Mouse (Mus musculus) kidney, adult 11 months (tissue): ENCODE results near the gene Tmem11.

ENCODE experiments used
- DNase-seq: peaks from one replicate; pipeline ENCODE4 v3.0.0; 2022

Tmem11 gene

DNA sequence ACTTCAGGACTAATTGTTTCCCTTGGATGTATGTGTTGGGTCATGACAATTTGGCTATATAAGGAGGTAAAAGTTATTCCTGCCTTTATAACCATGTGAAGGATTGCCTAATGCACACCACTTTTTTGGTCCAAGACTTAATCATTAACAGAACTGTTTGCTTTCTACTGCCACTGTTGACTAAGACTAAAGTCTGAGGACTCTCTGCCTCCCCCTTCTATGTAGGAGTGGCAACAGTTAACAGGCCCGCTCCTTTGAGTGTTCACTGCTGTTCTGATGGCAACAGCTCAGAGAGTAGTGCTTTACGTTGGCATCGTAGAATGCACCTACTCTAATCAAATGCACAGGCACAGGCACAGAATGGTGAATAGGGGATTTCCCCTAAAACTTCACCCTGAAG is 53.9 kb downstream of the Tmem11 start:
- DNase-seq = peak; percentile 62

- DNase-seq = no peak
Measured at GRCm38 (mm10) chr11:60823771-60824170, 55.3 kb downstream of the Tmem11 start.

DNA sequence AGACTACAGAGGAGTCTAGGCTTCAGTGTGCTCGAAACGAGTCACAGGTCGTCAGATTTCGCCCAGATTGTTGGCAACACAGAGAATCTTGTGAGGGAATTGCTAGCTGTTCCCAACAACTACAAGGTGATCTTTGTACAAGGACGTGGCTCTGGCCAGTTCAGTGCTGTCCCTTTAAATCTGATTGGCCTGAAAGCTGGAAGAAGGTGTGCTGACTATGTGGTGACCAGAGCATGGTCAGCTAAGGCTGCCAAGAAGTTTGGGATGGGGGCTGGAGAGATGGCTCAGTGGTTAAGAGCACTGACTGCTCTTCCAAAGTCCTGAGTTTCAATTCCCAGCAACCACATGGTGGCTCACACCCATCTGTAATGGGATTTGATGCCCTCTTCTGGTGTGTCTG is 62.7 kb downstream of the Tmem11 start:
- DNase-seq = peak; percentile 36
